Mouse (Mus musculus): ENCODE results near the gene Fam50b.

- TF ChIP-seq CTCF (conservative IDR thresholded peaks at IDR 0.05; ENCODE audit: insufficient read depth, insufficient read length, low read depth, low read length) = no peak
- no peak for TF ChIP-seq POLR2A (IDR thresholded peaks at IDR 0.05; ENCODE audit: low read depth, low read length)
Observed at GRCm38 (mm10) chr13:34784818-34785217, 50.2 kb downstream of the Fam50b start.
